Comparison of ENCODE assay signal across 16 mouse cellular contexts in genomic region chr3:98031104-98031503, GRCm38 (mm10). TPM values are rescaled to one million over a fixed set of nuclear protein-coding genes. Genes with fewer than 3 reads are reported as not detected.
DNase-seq lines count a peak whose midpoint lies in the region; ATAC-seq and TF ChIP-seq lines count a peak whose summit lies in the region.
"Had no signal": no experiment of that assay in that cellular context is flagged by ENCODE, and none has a peak within 500 bp of the region (broad histone marks: within the 10 kb centered on the region; RNA-seq: fewer than 3 reads in every experiment).

No protein-coding gene starts in this region.

- H3K27me3 ChIP-seq in stomach, postnatal 0 days (ENCODE audit: control insufficient read depth, insufficient read depth, low read length) = no peaks in the 10 kb centered on the region

- no peak for TF ChIP-seq EP300 in stomach, postnatal 0 days (optimal IDR thresholded peaks at IDR 0.05)

- ATAC-seq in megakaryocyte, adult 5-6 weeks (ENCODE audit: poor library complexity, severe bottlenecking) = peak; percentile 69
- ATAC-seq in stomach, postnatal 0 days (ENCODE audit: low FRiP score, low TSS enrichment) = peak; percentile 92

- H3K4me1 ChIP-seq in stomach, postnatal 0 days (replicated peaks; ENCODE audit: control insufficient read depth, insufficient read depth) = peaks cover 22% of the 10 kb centered on the region

- peak overlapping the region; percentile 83 for H3K27ac ChIP-seq in gastrocnemius, adult 2 months
- H3K27ac ChIP-seq in stomach, postnatal 0 days (replicated peaks) = no peak overlapping the region
- H3K27ac ChIP-seq: heart, adult 2 months had no signal

- H3K4me2 ChIP-seq in stomach, postnatal 0 days (replicated peaks; ENCODE audit: low read depth) = no peak overlapping the region

- no peak for TF ChIP-seq CTCF in gastrocnemius, adult 2 months (IDR thresholded peaks at IDR 0.05)
- TF ChIP-seq CTCF in stomach, postnatal 0 days (IDR thresholded peaks at IDR 0.05; ENCODE audit: low read depth) = no peak; the same call in 1 of the 2 replicates

- WGBS in stomach, postnatal 0 days = 49% methylated on average over 7 of the region's 7 CpGs

- no peak for DNase-seq in gastrocnemius, adult 2 months
- DNase-seq in gastrocnemius, postnatal 36 days = no peak
- DNase-seq in spleen, postnatal 36 days (ENCODE audit: low spot score in 2 of 2) = peak; percentile 46 to 64
- no peak for DNase-seq in spleen, adult 12 weeks (ENCODE audit: low spot score)
- DNase-seq in stomach, postnatal 0 days (ENCODE audit: low spot score) = peak; percentile 59
- no peak for DNase-seq in frontal cortex, postnatal 25 days (ENCODE audit: low spot score in 2 of 2)
- DNase-seq in kidney, postnatal 4 days = no peak
- DNase-seq: cerebellum, adult 18-20 months; kidney, adult 2 months; layer of hippocampus, adult 9-11 months; lung, postnatal 10 days; thymus, adult 18-20 months had no signal

- no peaks in the 10 kb centered on the region for H3K36me3 ChIP-seq in stomach, postnatal 0 days (ENCODE audit: control insufficient read depth, insufficient read depth, low read length)
- H3K36me3 ChIP-seq: G1E had no signal

- intact Hi-C loops in gastrocnemius, adult 2 months (cut with DNase I) = no loop called here
- intact Hi-C loops in gastrocnemius, postnatal 36 days (cut with DNase I) = no loop called here

- H3K4me3 ChIP-seq in gastrocnemius, adult 2 months = no peak overlapping the region
- no peak overlapping the region for H3K4me3 ChIP-seq in stomach, postnatal 0 days (ENCODE audit: low read depth, low read length)
- H3K4me3 ChIP-seq: erythroblast, embryonic 14.5 days; heart, adult 2 months had no signal

- no peaks in the 10 kb centered on the region for H3K9me3 ChIP-seq in stomach, postnatal 0 days (ENCODE audit: control insufficient read depth, low read length)

- H3K9ac ChIP-seq in stomach, postnatal 0 days (ENCODE audit: low read length) = no peak overlapping the region

RNA-seq across cellular contexts. Expression of gene Notch2, which starts 17.8 kb away (rescaled TPM):
- 10 to 100 TPM in 1 of 2 experiments, 1 to 10 TPM in 1; 8.7 to 10.3 TPM for total RNA-seq in gastrocnemius, adult 2 months (2021)
- total RNA-seq in gastrocnemius, postnatal 36 days (2021) = 1 to 10 TPM; 7.7 to 8.9 TPM
- total RNA-seq in megakaryocyte, adult 5-6 weeks (2015) = 92.1 and 97.4 TPM in 2 replicates
- total RNA-seq in megakaryocyte, adult 5-6 weeks (2017) = 81.7 and 104 TPM in 2 replicates
- polyA plus RNA-seq in stomach, postnatal 0 days (2015; fragmentation: Nextera tagmentation; extraction: Ambion mirVana) = 10.6 TPM in 2 replicates
- polyA plus RNA-seq: G1E had no signal

Comparison
In these comparisons a context has a peak if more than half of its experiments do, and no peak if none do; other contexts are left out.
1. DNase-seq: peak in spleen, postnatal 36 days (2 of 2) and stomach, postnatal 0 days (single experiment); none in gastrocnemius, adult 2 months (single experiment), gastrocnemius, postnatal 36 days (0 of 2), spleen, adult 12 weeks (single experiment), frontal cortex, postnatal 25 days (0 of 2) and kidney, postnatal 4 days (0 of 2).
2. RNA of gene Notch2, which starts 17.8 kb away (total RNA-seq): 81.7 to 104 TPM in megakaryocyte, adult 5-6 weeks; 8.7 to 10.3 TPM in gastrocnemius, adult 2 months and 7.7 to 8.9 TPM in gastrocnemius, postnatal 36 days; every median in the first group is over 4 times any median in the second.